Mouse (Mus musculus) left cerebral cortex, adult 11 months (tissue): Measurements from ENCODE around the gene Rragc.
"Not testable (repeated sequence)": the region's sequence is repeated elsewhere in the genome, so short reads cannot be mapped to it uniquely, and the experiment has no call there.

ENCODE experiments used
- DNase-seq: peaks from one replicate; pipeline ENCODE4 v3.0.0; 2022; ENCODE audit warnings: low spot score

Gene Rragc

DNA sequence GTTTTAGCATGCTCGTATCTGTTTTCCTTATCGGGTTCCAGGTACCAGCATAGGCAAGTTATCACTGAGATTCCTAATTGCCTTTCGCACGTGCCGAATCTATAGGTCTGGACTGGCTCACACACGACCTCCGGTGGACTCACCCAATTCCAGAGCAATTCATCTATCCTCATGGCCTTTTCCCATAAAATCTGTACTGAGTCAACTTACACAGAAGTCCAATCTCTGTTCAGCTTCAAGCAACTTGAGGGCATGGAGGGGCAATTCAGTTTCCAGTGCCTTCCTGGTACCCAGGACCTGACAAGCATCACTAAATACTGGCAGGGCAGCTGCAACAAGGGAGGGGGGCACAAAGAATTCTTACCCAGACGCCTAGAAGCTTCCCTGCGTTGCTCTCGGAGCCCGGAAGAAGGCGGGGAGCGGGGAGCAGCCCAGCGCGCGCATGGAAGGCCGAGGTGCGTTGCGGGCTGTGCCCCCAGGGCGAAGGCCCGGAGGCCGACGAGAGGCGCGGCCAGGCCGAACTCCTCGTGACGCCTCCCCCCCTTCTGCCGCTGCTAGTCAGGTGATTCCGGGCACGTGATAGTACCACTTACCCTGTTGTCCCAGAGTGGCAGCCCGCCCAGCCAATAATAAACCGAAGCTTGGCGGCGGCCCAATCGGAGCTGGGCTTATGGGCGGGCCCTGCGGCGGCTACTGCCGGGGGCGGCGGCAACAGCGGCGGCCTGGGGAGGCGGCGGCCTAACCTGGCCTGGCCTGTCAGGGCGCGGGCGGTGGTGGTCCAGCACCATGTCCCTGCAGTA lies at the start of gene Rragc:
Gene Rragc, plus strand, starts transcription at position 699 of the 800 bp plus-strand sequence.
- peak; percentile 100 for DNase-seq

DNA sequence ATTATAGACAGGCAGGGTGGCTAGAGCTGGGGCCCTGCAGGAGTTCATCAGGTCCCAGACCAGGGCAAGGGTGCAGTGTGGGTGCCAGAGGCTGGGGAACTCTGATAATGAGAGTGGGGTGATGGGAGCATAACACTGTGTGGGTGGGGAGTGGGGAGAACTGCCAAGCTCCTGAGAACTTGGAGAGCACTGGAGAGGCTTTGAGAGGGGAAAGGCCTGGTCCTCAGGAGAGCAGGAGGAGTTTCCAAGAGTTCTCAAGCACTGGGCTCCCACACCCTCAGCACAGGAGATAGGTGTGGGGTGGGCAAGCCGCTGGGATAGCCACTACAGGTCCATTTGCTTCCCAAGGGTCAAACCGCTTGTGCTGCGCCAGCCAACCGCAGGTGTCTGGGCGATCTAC lies 23.5 kb upstream of the Rragc start:
- DNase-seq, result no peak

DNA sequence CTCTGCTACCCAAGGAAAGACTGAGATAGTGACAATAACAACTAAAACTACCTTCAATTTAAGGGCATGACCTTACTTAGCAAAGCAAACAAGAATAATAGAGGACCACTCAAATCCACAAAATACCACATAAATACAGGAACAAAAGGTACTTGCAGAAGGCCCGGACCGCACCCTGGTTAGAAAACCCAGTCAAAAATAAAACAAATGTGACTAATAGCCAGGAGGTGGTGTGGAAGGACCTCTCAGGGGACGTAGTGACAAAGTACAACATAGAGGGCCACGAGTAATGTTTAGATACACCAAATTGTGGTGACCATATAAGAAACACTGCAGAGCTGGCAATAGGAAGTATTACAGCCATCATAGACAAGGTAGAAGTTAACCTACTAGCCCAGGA lies 23.0 kb upstream of the Rragc start:
- no peak for DNase-seq

DNA sequence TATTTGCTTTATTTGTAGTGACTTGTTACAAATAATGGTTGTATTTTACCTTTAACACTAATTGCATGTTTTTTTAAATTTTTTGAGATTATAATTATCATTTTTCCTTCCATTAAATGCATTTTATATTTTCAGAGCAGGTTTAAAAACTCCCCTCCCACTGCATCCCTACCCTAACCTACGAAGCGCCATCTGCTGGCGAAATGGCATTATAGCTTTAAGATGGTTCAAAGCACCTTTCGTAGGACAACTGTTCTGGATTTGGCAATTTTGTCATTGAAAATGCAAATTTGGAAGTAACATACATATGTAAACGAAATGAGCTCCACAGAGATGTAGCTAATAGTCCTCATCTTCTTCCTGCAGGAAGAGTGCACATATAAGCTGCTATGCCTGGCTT lies 18.6 kb upstream of the Rragc start:
- no peak for DNase-seq

DNA sequence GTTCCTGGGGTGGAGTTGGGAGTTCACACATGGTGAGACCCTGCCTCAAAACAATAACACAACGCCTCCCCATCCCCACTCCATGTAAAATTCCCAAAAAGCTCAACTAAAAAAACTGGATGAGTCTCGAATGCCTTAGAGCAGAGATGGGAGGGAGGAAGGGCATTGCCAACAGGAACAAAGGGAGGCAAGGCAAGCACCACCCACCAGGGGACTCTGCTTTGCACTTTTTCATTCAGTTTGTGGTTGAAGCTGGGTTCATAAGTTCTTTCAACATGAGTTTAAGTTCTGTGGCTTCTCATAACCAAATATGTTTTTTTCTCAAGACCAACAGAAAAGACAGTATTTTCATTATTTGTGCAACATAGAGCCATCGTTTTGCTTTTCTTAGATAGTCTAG lies 13.8 kb upstream of the Rragc start:
- DNase-seq, result no peak

DNA sequence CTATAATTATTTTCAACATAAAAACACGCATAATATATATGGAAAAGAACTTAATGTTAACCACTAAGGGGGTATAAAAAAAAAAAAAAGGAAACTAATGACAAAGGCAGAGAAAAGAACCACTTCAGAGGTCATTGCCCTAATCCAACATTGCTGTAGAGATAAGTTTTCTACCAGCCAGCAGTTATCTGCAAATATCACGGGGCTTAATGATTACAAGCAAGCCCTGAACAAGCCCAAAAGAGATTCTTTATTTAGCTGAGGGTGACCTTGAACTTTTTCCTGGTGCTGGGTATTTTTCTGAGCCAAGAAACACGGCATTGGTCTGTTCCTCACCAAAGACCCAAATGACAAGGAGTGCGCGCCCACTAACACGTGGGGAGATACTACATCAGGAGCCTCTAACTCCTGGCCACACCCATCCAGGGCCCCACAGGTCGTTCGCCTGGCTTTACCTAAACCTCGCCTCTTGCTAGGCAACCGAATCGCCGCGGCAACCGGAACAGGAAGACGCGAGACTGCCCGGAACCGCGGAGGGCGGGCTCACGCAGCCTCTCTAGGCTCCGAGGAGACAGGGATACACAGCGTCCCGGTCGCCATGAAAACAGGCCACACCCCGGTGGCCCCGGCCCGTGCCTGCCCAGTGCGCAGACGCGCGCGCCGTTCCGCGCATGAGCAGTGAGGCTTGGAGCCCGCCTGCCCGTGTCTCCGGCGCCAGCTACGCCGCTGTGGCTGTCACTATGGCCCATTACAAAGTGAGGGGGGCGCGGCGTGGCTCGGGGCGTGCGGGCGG lies 12.7 kb upstream of the Rragc start, which contains the start of gene Mycbp:
Gene Mycbp, plus strand, starts transcription at position 500 of the 793 bp plus-strand sequence.
- DNase-seq, result peak; percentile 96

DNA sequence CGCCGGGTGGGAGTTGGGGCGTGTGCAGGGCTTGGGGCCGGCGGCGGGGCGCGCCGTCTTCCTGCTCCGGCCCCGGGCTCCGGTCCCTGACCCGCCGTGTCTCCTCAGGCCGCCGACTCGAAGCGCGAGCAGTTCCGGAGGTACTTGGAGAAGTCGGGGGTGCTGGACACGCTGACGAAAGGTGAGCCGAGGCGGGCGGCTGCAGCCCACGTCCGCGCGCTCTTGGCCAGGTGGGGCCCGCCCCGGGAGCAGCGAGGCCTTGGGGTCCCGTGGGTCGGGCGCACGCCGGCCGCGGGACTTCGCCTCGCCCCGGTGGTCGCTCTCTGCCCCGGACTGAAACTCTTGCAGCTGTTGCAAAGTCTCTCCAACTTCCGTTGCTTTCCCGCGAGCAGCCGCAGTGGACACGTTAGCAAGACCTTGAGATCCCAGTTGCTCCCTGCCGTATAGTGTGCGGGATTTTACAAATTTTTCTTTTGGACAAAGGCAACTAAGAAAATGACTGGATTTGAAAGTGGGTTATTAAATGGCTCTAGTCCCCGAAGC lies 12.0 kb upstream of the Rragc start:
- DNase-seq, result peak; percentile 27

DNA sequence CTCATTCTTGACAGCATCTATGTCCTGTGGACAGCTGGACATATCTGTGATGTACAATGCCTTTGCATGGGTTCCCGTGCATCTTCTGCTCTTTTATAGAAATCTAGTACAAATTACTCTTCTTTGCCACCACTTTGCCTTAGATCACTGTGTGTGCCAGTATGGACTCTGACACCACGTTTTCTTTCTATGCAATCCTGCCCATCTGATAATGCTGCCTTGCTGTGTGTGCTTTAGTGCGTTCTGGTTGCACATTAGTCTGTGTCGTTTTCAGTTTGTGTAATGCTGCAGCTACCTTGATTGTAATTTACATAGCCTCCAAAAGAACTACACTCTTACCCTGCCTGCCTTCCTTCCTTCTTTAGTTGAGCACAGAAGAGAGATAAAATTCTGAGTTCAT lies 5.7 kb upstream of the Rragc start:
- DNase-seq, result no peak

DNA sequence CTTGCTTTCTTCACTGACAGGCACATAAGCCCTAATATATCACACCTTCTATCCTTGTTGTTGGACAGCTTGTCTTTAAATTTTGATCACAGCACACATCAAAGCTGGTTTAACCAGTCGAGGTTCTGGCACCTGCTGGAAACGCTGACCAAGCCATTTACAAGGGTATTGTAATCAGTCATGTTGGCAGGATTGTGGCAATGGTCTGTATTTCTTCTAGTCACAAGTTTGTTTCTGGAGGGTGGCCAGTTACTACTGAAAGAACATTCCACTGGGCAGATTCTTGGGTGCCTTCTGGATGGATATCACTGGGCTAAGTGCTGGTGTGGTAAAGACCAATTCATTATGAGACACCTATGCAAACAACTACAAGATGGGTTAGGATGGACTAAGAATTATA lies 4.8 kb upstream of the Rragc start:
- DNase-seq, result no peak

DNA sequence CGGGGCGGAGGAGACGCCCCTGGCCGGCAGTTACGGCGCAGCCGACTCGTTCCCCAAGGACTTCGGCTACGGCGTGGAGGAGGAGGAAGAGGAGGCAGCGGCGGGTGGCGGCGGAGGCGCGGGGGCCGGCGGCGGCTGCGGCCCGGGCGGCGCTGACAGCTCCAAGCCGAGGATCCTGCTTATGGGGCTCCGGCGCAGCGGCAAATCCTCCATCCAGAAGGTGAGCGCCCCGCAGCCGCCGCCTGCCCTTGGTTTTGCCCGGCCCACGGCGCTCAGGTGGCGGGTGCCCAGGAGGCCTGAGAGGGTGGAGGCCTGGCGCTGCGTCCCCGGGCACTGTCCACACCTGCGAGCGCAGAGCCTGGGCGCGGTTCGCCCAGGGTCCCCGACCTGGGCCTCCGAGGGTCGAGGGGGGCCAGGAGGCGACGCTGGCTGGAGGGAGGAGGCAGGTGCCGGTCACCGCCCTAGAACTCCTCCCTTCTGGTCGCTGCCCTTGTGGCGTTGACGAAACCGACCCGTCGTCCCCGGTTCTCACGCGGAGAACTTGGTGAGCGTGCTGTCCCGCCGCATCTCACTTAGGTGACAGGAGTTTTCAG lies 398 bp downstream of the Rragc start, which contains the start of gene 4930535I16Rik:
Gene 4930535I16Rik, minus strand, starts transcription at position 475 of the 593 bp plus-strand sequence.
- no peak for DNase-seq

DNA sequence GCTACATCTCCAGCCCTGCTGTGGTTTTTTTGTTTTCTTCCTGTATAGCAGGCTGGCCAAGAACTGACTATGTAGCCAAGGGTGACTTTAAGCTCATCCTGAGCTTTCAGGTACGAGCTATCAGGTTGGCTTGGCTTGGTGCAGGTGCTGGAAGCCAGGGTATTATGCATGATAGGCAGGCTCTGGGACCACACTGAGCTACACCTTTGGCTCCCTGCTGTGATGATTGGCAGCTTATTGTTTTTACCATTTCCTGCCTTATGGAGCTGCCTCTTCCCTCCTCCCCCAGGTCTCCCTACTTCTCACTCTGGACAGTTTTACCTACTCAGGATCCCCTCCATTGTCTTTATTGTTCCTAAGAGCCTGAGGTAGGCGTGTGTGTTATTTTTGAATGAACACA lies 1.6 kb downstream of the Rragc start:
- no peak for DNase-seq

DNA sequence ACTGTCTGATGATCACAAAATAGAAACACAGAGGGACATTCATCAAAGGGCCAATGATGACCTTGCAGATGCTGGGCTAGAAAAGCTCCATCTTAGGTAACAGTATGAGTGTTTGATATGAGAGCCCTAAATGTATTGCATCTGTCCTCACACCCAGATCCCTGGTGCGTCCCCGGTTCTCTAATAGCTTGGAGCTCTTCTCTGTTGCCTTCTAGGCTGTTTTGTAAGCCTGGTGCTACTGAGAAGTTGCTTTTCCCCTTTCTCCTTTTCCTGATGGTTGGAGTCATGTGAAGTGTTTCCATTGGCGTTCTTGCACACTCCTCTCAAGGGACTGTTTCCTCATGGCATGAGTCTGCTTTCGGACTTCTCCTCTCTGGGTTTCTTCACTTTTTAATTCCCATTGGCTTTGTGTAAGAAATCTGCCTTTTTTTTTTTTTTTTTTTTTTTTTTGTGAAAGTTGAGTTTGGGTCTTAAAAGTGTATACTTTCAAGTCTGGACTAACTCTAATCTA lies 3.9 kb downstream of the Rragc start:
- no peak for DNase-seq

DNA sequence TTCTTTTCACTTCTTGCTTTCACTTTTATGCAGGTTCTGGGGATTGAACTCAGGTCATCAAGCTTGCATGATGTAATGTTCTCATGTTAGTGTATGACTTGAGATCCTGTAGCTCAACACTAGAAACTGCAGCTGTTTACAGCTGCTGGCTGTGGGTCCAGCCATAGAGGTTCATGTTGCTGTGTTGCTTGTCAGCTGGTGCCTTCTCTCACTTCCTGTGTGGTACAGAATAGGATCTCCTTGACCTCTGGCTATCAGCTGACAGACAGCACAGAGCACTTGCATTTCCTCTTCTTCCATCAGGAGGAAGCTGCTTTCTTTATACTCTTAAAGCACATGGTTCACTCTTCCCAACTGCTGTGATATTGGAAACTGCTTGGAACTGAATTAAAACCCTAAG lies 10.7 kb downstream of the Rragc start:
- DNase-seq, result no peak

DNA sequence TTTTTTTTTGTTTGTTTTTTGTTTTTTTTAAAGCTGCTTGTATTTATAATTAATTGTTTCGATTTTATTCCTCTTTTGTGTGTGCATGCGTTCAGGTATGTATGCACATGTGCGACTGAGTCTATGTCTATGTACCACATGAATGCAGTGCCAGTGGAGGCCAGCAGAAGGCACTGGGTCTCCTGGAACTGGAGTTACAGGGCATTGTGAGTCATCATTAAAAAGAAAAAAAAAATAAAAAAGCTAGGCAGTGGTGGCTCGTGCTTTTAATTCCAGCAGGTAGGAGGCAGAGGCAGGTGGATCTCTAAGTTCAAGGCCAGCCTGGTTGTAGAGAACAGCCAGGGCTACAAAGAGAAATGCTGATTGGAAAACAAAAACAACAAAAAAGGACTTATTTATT lies 12.7 kb downstream of the Rragc start:
- DNase-seq, result no peak

DNA sequence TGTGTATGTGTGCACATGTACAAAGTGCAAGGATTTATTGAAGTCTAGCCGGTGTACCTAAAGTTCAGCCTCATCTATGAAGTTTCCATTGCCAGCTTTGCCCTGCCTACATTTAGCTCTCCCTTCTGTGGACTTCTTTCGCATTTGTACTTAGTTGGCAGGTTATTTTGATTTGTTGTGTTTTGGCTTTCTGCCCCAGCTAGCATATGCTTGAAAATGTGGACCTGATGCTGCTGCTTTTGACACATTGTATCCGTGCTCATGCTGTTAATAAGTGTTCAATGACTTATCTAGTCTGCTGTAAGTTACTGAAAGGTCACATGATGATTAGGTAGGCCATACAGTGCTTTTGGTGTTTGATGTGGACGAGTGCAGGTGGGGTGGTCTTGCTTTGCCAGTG lies 17.1 kb downstream of the Rragc start:
- DNase-seq, result no peak

DNA sequence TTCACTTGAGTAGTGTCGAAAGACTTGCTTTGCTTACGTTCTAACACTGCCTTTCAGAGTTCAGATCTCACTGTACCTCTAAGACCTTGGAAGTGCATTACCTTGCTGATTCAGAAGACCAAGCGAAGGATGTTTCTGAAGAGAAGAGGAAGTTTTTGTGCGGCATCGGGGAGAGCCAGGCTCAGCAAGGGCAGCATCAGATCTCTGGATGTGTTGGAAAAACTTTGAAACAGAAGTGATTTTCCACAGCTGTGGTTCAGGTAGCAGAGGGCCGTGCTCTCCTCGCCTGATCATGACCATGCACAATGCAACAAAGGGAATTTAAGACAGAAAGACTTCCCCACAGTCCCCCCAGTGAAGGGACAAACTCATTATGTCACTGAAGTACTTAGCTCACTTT lies 18.8 kb downstream of the Rragc start:
- no peak for DNase-seq

DNA sequence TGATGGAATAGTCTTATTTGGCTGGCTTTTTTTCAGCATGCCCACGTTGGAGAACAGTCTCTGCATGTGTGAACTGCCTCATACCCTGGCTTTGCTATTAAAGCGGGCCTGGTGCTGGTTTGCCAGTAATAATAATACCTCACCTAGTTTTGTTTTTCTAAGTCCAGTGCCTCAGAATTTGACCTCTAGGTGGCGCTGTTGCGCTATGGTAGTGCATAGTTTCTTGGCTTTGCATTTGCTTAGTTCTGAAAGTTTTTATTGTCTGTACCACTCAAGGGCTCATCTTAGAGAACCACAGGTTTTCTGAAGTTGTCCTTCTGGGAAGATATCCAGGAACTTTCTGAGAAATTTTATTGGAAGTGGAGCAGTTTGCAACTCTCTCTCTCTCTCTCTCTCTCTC lies 22.6 kb downstream of the Rragc start:
- peak; percentile 52 for DNase-seq

DNA sequence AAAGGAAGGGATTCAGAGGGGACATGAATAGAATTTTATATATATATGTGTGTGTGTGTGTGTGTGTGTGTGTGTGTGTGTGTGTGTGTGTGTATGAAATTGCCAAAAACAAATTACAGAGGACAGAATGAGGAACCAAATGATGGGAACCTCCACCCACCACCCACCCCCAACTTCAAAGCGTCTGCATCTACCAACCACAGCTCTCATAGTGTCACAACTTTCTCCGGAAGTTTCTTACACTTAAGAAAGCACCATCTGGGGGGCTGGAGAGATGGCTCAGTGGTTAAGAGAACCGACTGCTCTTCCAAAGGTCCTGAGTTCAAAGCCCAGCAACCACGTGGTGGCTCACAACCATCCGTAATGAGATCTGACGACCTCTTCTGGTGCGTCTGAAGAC lies 23.6 kb downstream of the Rragc start:
- DNase-seq, result not testable (repeated sequence)

DNA sequence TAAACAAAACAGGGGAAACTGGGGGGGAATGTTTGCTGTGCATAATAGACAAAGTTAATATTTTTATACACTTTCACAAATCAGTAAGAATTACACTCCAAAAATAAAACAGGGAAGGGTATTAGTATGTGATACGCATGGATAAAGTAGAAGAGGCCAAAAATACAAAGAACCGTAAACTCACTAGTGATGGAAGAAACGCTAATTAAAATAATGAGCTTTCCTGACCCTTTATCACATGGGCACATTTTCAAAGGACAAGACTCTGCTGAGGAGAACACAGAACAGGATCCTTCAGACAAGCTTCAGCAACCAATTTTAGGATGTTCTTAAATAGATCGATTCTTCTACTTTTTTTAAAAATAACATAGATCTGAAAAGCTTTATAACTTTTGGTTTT lies 29.5 kb downstream of the Rragc start:
- no peak for DNase-seq

DNA sequence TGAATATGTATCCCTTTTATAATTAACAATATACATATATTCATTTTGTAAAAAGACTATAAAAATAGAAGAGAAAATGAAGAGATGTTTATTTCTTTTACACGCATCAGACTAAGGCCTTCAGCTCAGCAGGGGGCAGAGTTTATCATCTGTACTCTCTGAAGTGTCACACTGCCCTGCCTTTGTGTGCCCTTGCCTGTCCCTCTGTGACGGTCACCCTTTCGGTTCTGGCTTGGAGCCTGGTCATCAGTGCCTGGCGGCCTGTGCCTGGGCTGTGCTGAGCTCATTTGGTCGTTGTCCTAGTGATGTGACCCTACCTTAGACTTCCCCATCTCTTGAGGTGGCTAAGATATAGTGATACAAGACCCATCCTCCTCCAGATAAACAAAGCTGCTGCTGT lies 29.9 kb downstream of the Rragc start:
- DNase-seq, result no peak

DNA sequence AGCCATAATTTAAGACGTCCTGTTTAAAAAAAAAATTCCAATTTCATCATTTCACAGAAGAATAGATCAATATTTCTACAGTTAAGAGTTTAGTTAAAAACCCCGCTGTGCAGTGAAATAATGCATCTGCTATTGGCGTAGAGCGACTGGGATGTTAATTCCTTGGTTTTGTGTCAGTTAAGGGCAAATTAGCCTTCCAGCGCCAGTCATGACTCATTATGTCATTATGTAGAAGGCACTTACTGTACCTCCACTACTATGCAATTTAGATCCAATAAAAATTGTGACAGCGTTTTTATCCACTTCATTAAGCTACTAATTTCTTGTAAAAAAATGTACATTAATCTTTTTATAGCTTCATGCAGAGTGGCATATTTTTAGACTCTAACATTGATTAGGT lies 31.7 kb downstream of the Rragc start:
- DNase-seq, result no peak

DNA sequence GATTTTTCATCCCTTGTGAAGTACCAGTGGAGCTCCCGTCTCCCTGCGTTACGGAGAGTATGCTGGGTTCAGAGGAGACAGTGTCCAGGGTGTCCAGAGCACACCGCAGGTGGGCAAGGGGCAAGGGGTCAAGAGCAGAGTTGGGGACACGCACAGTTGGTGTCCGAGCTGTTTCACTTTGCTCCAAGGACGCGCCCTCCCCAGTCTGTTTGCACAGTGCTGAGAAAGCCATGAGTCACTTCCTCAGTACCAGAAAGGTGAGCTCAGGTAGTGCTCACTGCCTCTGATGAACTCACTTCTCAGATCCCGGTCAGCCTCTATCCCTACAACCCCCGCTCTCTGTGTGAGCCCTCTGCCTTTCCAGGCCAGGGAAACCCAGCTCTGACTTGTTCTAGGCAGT lies 32.4 kb downstream of the Rragc start:
- no peak for DNase-seq
